Mouse (Mus musculus): ENCODE results near the gene Tmem33. TPM values are rescaled to one million over a fixed set of nuclear protein-coding genes. Genes with fewer than 3 reads are reported as not detected.

Tmem33 gene
- total RNA-seq, 2 experiments from 2014 or later, result 38.2 to 42.6 TPM

GRCm38 (mm10) chr5:67255664-67256063, 4.7 kb upstream of the Tmem33 start:
- DNase-seq (ENCODE audit: low spot score in 2 of 2), result no peak

GRCm38 (mm10) chr5:67258473-67258872, 1.9 kb upstream of the Tmem33 start:
- DNase-seq (ENCODE audit: low spot score in 2 of 2), result no peak

- DNase-seq (ENCODE audit: low spot score in 2 of 2), result no peak
Observed at GRCm38 (mm10) chr5:67260159-67260530, 220 bp upstream of the Tmem33 start.

- DNase-seq (ENCODE audit: low spot score in 2 of 2), result no peak
Observed at GRCm38 (mm10) chr5:67262964-67263363, 2.6 kb downstream of the Tmem33 start.

- DNase-seq (ENCODE audit: low spot score in 2 of 2), result no peak
Observed at GRCm38 (mm10) chr5:67266106-67266505, 5.7 kb downstream of the Tmem33 start.

- DNase-seq (ENCODE audit: low spot score in 2 of 2), result no peak
Observed at GRCm38 (mm10) chr5:67269309-67269708, 8.9 kb downstream of the Tmem33 start.

- no peak for DNase-seq (ENCODE audit: low spot score in 2 of 2)
Observed at GRCm38 (mm10) chr5:67279407-67279806, 19.0 kb downstream of the Tmem33 start.

- no peak for DNase-seq (ENCODE audit: low spot score in 2 of 2)
Observed at GRCm38 (mm10) chr5:67279840-67280239, 19.5 kb downstream of the Tmem33 start.

GRCm38 (mm10) chr5:67280400-67280799, 20.0 kb downstream of the Tmem33 start:
- no peak for DNase-seq (ENCODE audit: low spot score in 2 of 2)

- DNase-seq (ENCODE audit: low spot score in 2 of 2), result no peak
Observed at GRCm38 (mm10) chr5:67295029-67295428, 34.7 kb downstream of the Tmem33 start.

- DNase-seq (ENCODE audit: low spot score in 2 of 2), result no peak
Observed at GRCm38 (mm10) chr5:67295682-67296081, 35.3 kb downstream of the Tmem33 start.

- no peak for DNase-seq (ENCODE audit: low spot score in 2 of 2)
Observed at GRCm38 (mm10) chr5:67296171-67296570, 35.8 kb downstream of the Tmem33 start.

- DNase-seq (ENCODE audit: low spot score in 2 of 2), result no peak
Observed at GRCm38 (mm10) chr5:67297026-67297813, 36.9 kb downstream of the Tmem33 start.

GRCm38 (mm10) chr5:67299847-67300412, 39.6 kb downstream of the Tmem33 start:
- DNase-seq (ENCODE audit: low spot score in 2 of 2), result no peak

GRCm38 (mm10) chr5:67300926-67301597, 40.7 kb downstream of the Tmem33 start:
- no peak for DNase-seq (ENCODE audit: low spot score in 2 of 2)

- DNase-seq (ENCODE audit: low spot score in 2 of 2), result no peak
Observed at GRCm38 (mm10) chr5:67301722-67302331, 41.5 kb downstream of the Tmem33 start.

GRCm38 (mm10) chr5:67303816-67304215, 43.5 kb downstream of the Tmem33 start:
- DNase-seq (ENCODE audit: low spot score in 2 of 2), result no peak

- peak; percentile 91 to 94 for DNase-seq (ENCODE audit: low spot score in 2 of 2)
Observed at GRCm38 (mm10) chr5:67306698-67307521, 46.5 kb downstream of the Tmem33 start, which contains the start of gene Slc30a9. Gene Slc30a9, plus strand, starts transcription at chr5:67306955.

GRCm38 (mm10) chr5:67307659-67308222, 47.4 kb downstream of the Tmem33 start:
- no peak for DNase-seq (ENCODE audit: low spot score in 2 of 2)

GRCm38 (mm10) chr5:67311811-67312521, 51.6 kb downstream of the Tmem33 start:
- DNase-seq (ENCODE audit: low spot score in 2 of 2), result no peak
